Mouse (Mus musculus) heart, postnatal 25 days (tissue): ENCODE measurements around the gene Tmco4. TPM values are rescaled to one million over a fixed set of nuclear protein-coding genes. Genes with fewer than 3 reads are reported as not detected.

Experiments used
- DNase-seq: peaks from one replicate; pipeline ENCODE4 v3.0.0; 2022; ENCODE audit warnings: low spot score
- intact Hi-C: fragments of 180-260 bp; cut with DNase I; formaldehyde crosslinking; loops from one replicate; pipeline ENCODE4 v1.15.1; 2025
- total RNA-seq, 2 experiments: library from RNA; stranded (reverse); gene quantifications; 2 replicates each; pipeline ENCODE4 v1.2.3; 2021

The Tmco4 gene
- total RNA-seq, 2 experiments from 2014 or later, result 7.5 to 10.1 TPM

- intact Hi-C loops, result no loop called here
- no peak for DNase-seq
Measured at GRCm38 (mm10) chr4:139011201-139011702, 38.6 kb downstream of the Tmco4 start.

- no peak for DNase-seq
Measured at GRCm38 (mm10) chr4:139013281-139013680, 40.6 kb downstream of the Tmco4 start.

GRCm38 (mm10) chr4:139014793-139015192 lies 42.1 kb downstream of the Tmco4 start:
- intact Hi-C loops, result no loop called here
- no peak for DNase-seq

More at GRCm38 (mm10) chr4:139013281-139013680, 40.6 kb downstream of the Tmco4 start:
- intact Hi-C loops, result no loop called here

GRCm38 (mm10) chr4:139018388-139018787 lies 45.7 kb downstream of the Tmco4 start:
- DNase-seq, result no peak
- intact Hi-C loops, result no loop called here

- no peak for DNase-seq
- intact Hi-C loops, result no loop called here
Measured at GRCm38 (mm10) chr4:139018976-139019375, 46.3 kb downstream of the Tmco4 start.

- DNase-seq, result no peak
- intact Hi-C loops, result no loop called here
Measured at GRCm38 (mm10) chr4:139019413-139019812, 46.7 kb downstream of the Tmco4 start.

- no peak for DNase-seq
- intact Hi-C loops, result no loop called here
Measured at GRCm38 (mm10) chr4:139020385-139020784, 47.7 kb downstream of the Tmco4 start.

GRCm38 (mm10) chr4:139024379-139024778 lies 51.7 kb downstream of the Tmco4 start:
- DNase-seq, result no peak
- intact Hi-C loops, result no loop called here

GRCm38 (mm10) chr4:139030675-139031074 lies 58.0 kb downstream of the Tmco4 start:
- intact Hi-C loops, result no loop called here

GRCm38 (mm10) chr4:139032521-139032920 lies 59.8 kb downstream of the Tmco4 start:
- no peak for DNase-seq
- intact Hi-C loops, result no loop called here

More at GRCm38 (mm10) chr4:139030675-139031074, 58.0 kb downstream of the Tmco4 start:
- DNase-seq, result no peak

- intact Hi-C loops, result no loop called here
- DNase-seq, result no peak
Measured at GRCm38 (mm10) chr4:139033263-139034009, 60.7 kb downstream of the Tmco4 start.

GRCm38 (mm10) chr4:139034010-139034367 lies 61.3 kb downstream of the Tmco4 start:
- no peak for DNase-seq
- intact Hi-C loops, result no loop called here

GRCm38 (mm10) chr4:139034540-139034939 lies 61.9 kb downstream of the Tmco4 start:
- no peak for DNase-seq
- intact Hi-C loops, result no loop called here

- intact Hi-C loops, result no loop called here
- DNase-seq, result no peak
Measured at GRCm38 (mm10) chr4:139034942-139035341, 62.3 kb downstream of the Tmco4 start.

- intact Hi-C loops, result no loop called here
- DNase-seq, result no peak
Measured at GRCm38 (mm10) chr4:139035799-139036198, 63.1 kb downstream of the Tmco4 start.

GRCm38 (mm10) chr4:139037795-139038607 lies 65.3 kb downstream of the Tmco4 start:
- intact Hi-C loops, result no loop called here
- no peak for DNase-seq

- intact Hi-C loops, result no loop called here
- DNase-seq, result no peak
Measured at GRCm38 (mm10) chr4:139040084-139040839, 67.6 kb downstream of the Tmco4 start.

- intact Hi-C loops, result no loop called here
- DNase-seq, result no peak
Measured at GRCm38 (mm10) chr4:139042611-139043010, 69.9 kb downstream of the Tmco4 start.

- intact Hi-C loops, result no loop called here
- no peak for DNase-seq
Measured at GRCm38 (mm10) chr4:139043600-139043999, 70.9 kb downstream of the Tmco4 start.

- intact Hi-C loops, result no loop called here
- DNase-seq, result no peak
Measured at GRCm38 (mm10) chr4:139044566-139044965, 71.9 kb downstream of the Tmco4 start.
